Mouse (Mus musculus) adrenal gland (tissue): ENCODE measurements around the gene Tfap4.
"Not testable (repeated sequence)": the region's sequence is repeated elsewhere in the genome, so short reads cannot be mapped to it uniquely, and the experiment has no call there.

ENCODE experiments used
- intact Hi-C: fragments of 180-260 bp; cut with DNase I; formaldehyde crosslinking; loops from one replicate; pipeline ENCODE4 v1.15.1; 2025

The Tfap4 gene

GRCm38 (mm10) chr16:4593971-4594813 is 34.5 kb upstream of the Tfap4 start, which contains the start of gene Glis2:
Gene Glis2, plus strand, starts transcription at chr16:4594713.
- intact Hi-C loops = no loop called here

GRCm38 (mm10) chr16:4592909-4593875 is 33.5 kb upstream of the Tfap4 start:
- intact Hi-C loops = no loop called here

- intact Hi-C loops = no loop called here
Observed at GRCm38 (mm10) chr16:4590236-4590635, 30.6 kb upstream of the Tfap4 start.

- intact Hi-C loops = no loop called here
Observed at GRCm38 (mm10) chr16:4587516-4588210, 28.0 kb upstream of the Tfap4 start.

GRCm38 (mm10) chr16:4586531-4587123 is 27.0 kb upstream of the Tfap4 start:
- intact Hi-C loops = no loop called here

GRCm38 (mm10) chr16:4585642-4586530 is 26.2 kb upstream of the Tfap4 start:
- intact Hi-C loops = no loop called here

GRCm38 (mm10) chr16:4584438-4584837 is 24.8 kb upstream of the Tfap4 start:
- intact Hi-C loops = no loop called here

- intact Hi-C loops = no loop called here
Observed at GRCm38 (mm10) chr16:4583807-4584206, 24.2 kb upstream of the Tfap4 start.

- intact Hi-C loops = not testable (repeated sequence)
Observed at GRCm38 (mm10) chr16:4581179-4581578, 21.5 kb upstream of the Tfap4 start.

GRCm38 (mm10) chr16:4578630-4579029 is 19.0 kb upstream of the Tfap4 start:
- intact Hi-C loops = no loop called here

- intact Hi-C loops = no loop called here
Observed at GRCm38 (mm10) chr16:4576873-4577272, 17.2 kb upstream of the Tfap4 start.

GRCm38 (mm10) chr16:4576038-4576437 is 16.4 kb upstream of the Tfap4 start:
- intact Hi-C loops = no loop called here

GRCm38 (mm10) chr16:4570737-4571136 is 11.1 kb upstream of the Tfap4 start:
- intact Hi-C loops = no loop called here

GRCm38 (mm10) chr16:4567912-4568311 is 8.3 kb upstream of the Tfap4 start:
- intact Hi-C loops = loop anchor here (1.0 to 5.0 kb wide), 2 partner anchors 39 to 99 kb away; no protein-coding TSS in a partner anchor

GRCm38 (mm10) chr16:4560145-4560952 is 695 bp upstream of the Tfap4 start:
- intact Hi-C loops = no loop called here

GRCm38 (mm10) chr16:4558980-4559631 is 548 bp downstream of the Tfap4 start:
- intact Hi-C loops = no loop called here

GRCm38 (mm10) chr16:4558384-4558979 is 1.2 kb downstream of the Tfap4 start:
- intact Hi-C loops = no loop called here

GRCm38 (mm10) chr16:4557949-4558348 is 1.7 kb downstream of the Tfap4 start:
- intact Hi-C loops = no loop called here
